Mouse (Mus musculus): ENCODE measurements around the gene Hikeshi. TPM values are rescaled to one million over a fixed set of nuclear protein-coding genes. Genes with fewer than 3 reads are reported as not detected.

The Hikeshi gene
- polyA plus RNA-seq (2014; fragmentation: Nextera tagmentation; extraction: Ambion mirVana), result 136 and 152 TPM in 2 replicates

GRCm38 (mm10) chr7:89940571-89941463 lies at the start of gene Hikeshi:
Gene Hikeshi, minus strand, starts transcription at chr7:89941204.
- H3K27me3 ChIP-seq (ENCODE audit: control insufficient read depth, insufficient read depth, low read length), result no peaks in the 10 kb centered on the region
- peak within 1 kb of the TSS; percentile 70 for H3K4me2 ChIP-seq (ENCODE audit: low read depth, low read length, severe bottlenecking)
- H3K27ac ChIP-seq (ENCODE audit: low read depth, low read length), result peak within 1 kb of the TSS; percentile 54; the same call in 1 of the 2 replicates
- WGBS, result under 1% methylated on average over 45 of the region's 45 CpGs
- no peaks in the 10 kb centered on the region for H3K36me3 ChIP-seq (ENCODE audit: control insufficient read depth, insufficient read depth, low read length)
- H3K9ac ChIP-seq (ENCODE audit: low read length), result peak within 1 kb of the TSS; percentile 76
- ATAC-seq (replicated peaks; ENCODE audit: low FRiP score) (peak; percentile 99), DNase-seq (ENCODE audit: low spot score) (peak; percentile 92)
- no peaks in the 10 kb centered on the region for H3K9me3 ChIP-seq (ENCODE audit: control insufficient read depth, low read length)
- peaks cover 7% of the 10 kb centered on the region; the same call in 1 of the 2 replicates for H3K4me1 ChIP-seq (replicated peaks; ENCODE audit: control insufficient read depth, insufficient read depth, low read length)
- H3K4me3 ChIP-seq (ENCODE audit: low read depth, low read length), result peak within 1 kb of the TSS; percentile 73

- Histone ChIP-seq H3K4me1 (replicated peaks; ENCODE audit: control insufficient read depth, insufficient read depth, low read length) (no peaks in the 10 kb centered on the region), H3K27ac (ENCODE audit: low read depth, low read length) (no peak overlapping the region), H3K4me2 (ENCODE audit: low read depth, low read length, severe bottlenecking) (no peak overlapping the region), H3K4me3 (ENCODE audit: low read depth, low read length) (no peak overlapping the region), H3K36me3 (ENCODE audit: control insufficient read depth, insufficient read depth, low read length) (no peaks in the 10 kb centered on the region), H3K27me3 (ENCODE audit: control insufficient read depth, insufficient read depth, low read length) (no peaks in the 10 kb centered on the region), H3K9me3 (ENCODE audit: control insufficient read depth, low read length) (no peaks in the 10 kb centered on the region), H3K9ac (ENCODE audit: low read length) (no peak overlapping the region)
- DNase-seq (ENCODE audit: low spot score) (no peak), ATAC-seq (replicated peaks; ENCODE audit: low FRiP score) (no peak)
Measured at GRCm38 (mm10) chr7:89984421-89984820, 43.4 kb upstream of the Hikeshi start.

GRCm38 (mm10) chr7:89983441-89983840 lies 42.4 kb upstream of the Hikeshi start:
- Histone ChIP-seq H3K36me3 (ENCODE audit: control insufficient read depth, insufficient read depth, low read length) (no peaks in the 10 kb centered on the region), H3K27ac (ENCODE audit: low read depth, low read length) (no peak overlapping the region), H3K9me3 (ENCODE audit: control insufficient read depth, low read length) (no peaks in the 10 kb centered on the region), H3K27me3 (ENCODE audit: control insufficient read depth, insufficient read depth, low read length) (no peaks in the 10 kb centered on the region), H3K4me1 (replicated peaks; ENCODE audit: control insufficient read depth, insufficient read depth, low read length) (no peaks in the 10 kb centered on the region), H3K4me3 (ENCODE audit: low read depth, low read length) (no peak overlapping the region), H3K9ac (ENCODE audit: low read length) (no peak overlapping the region), H3K4me2 (ENCODE audit: low read depth, low read length, severe bottlenecking) (no peak overlapping the region)
- WGBS, result 88% methylated on average over 2 of the region's 2 CpGs
- no peak for ATAC-seq (replicated peaks; ENCODE audit: low FRiP score)
- no peak for DNase-seq (ENCODE audit: low spot score)

- Histone ChIP-seq H3K9ac (ENCODE audit: low read length) (peak overlapping the region; percentile 92), H3K9me3 (ENCODE audit: control insufficient read depth, low read length) (no peaks in the 10 kb centered on the region), H3K4me1 (replicated peaks; ENCODE audit: control insufficient read depth, insufficient read depth, low read length) (no peaks in the 10 kb centered on the region), H3K27ac (ENCODE audit: low read depth, low read length) (no peak overlapping the region; the same call in 1 of the 2 replicates), H3K27me3 (ENCODE audit: control insufficient read depth, insufficient read depth, low read length) (no peaks in the 10 kb centered on the region), H3K36me3 (ENCODE audit: control insufficient read depth, insufficient read depth, low read length) (no peaks in the 10 kb centered on the region), H3K4me2 (ENCODE audit: low read depth, low read length, severe bottlenecking) (peak overlapping the region; percentile 73), H3K4me3 (ENCODE audit: low read depth, low read length) (peak overlapping the region; percentile 78)
- 19% methylated on average over 10 of the region's 10 CpGs for WGBS
- ATAC-seq (replicated peaks; ENCODE audit: low FRiP score), result 0 out of 2 replicates have a peak, but pooled peaks have one; percentile 10
- no peak for DNase-seq (ENCODE audit: low spot score)
Measured at GRCm38 (mm10) chr7:89981557-89981956, 40.6 kb upstream of the Hikeshi start.

GRCm38 (mm10) chr7:89980485-89981422 lies 39.8 kb upstream of the Hikeshi start, which contains the start of gene Eed:
Gene Eed, minus strand, starts transcription at chr7:89980983.
- H3K4me3 ChIP-seq (ENCODE audit: low read depth, low read length), result peak within 1 kb of the TSS; percentile 78
- H3K4me1 ChIP-seq (replicated peaks; ENCODE audit: control insufficient read depth, insufficient read depth, low read length), result no peaks in the 10 kb centered on the region
- ATAC-seq (replicated peaks; ENCODE audit: low FRiP score), result peak; percentile 90
- H3K4me2 ChIP-seq (ENCODE audit: low read depth, low read length, severe bottlenecking), result peak within 1 kb of the TSS; percentile 73
- H3K9ac ChIP-seq (ENCODE audit: low read length), result peak within 1 kb of the TSS; percentile 92
- DNase-seq (ENCODE audit: low spot score), result peak; percentile 97
- peaks cover 4% of the 10 kb centered on the region; the same call in 1 of the 2 replicates for H3K36me3 ChIP-seq (ENCODE audit: control insufficient read depth, insufficient read depth, low read length)
- no peaks in the 10 kb centered on the region for H3K27me3 ChIP-seq (ENCODE audit: control insufficient read depth, insufficient read depth, low read length)
- H3K27ac ChIP-seq (ENCODE audit: low read depth, low read length), result peak within 1 kb of the TSS; percentile 100
- H3K9me3 ChIP-seq (ENCODE audit: control insufficient read depth, low read length), result no peaks in the 10 kb centered on the region
- under 1% methylated on average over 78 of the region's 87 CpGs for WGBS

GRCm38 (mm10) chr7:89980133-89980484 lies 39.1 kb upstream of the Hikeshi start:
- WGBS, result 1% methylated on average over 31 of the region's 31 CpGs
- ATAC-seq (replicated peaks; ENCODE audit: low FRiP score), result no peak

GRCm38 (mm10) chr7:89979432-89980130 lies 38.6 kb upstream of the Hikeshi start:
- 5% methylated on average over 23 of the region's 23 CpGs for WGBS
- DNase-seq (ENCODE audit: low spot score), result no peak
- peak overlapping the region; percentile 92 for H3K9ac ChIP-seq (ENCODE audit: low read length)
- no peaks in the 10 kb centered on the region for H3K4me1 ChIP-seq (replicated peaks; ENCODE audit: control insufficient read depth, insufficient read depth, low read length)
- H3K27ac ChIP-seq (ENCODE audit: low read depth, low read length), result peak overlapping the region; percentile 100
- H3K9me3 ChIP-seq (ENCODE audit: control insufficient read depth, low read length), result no peaks in the 10 kb centered on the region
- peak overlapping the region; percentile 78 for H3K4me3 ChIP-seq (ENCODE audit: low read depth, low read length)
- peaks cover 9% of the 10 kb centered on the region; the same call in 1 of the 2 replicates for H3K36me3 ChIP-seq (ENCODE audit: control insufficient read depth, insufficient read depth, low read length)
- peak; percentile 8; the same call in 1 of the 2 replicates for ATAC-seq (replicated peaks; ENCODE audit: low FRiP score)
- H3K27me3 ChIP-seq (ENCODE audit: control insufficient read depth, insufficient read depth, low read length), result no peaks in the 10 kb centered on the region
- H3K4me2 ChIP-seq (ENCODE audit: low read depth, low read length, severe bottlenecking), result peak overlapping the region; percentile 73

More at GRCm38 (mm10) chr7:89980133-89980484, 39.1 kb upstream of the Hikeshi start:
- Histone ChIP-seq H3K27me3 (ENCODE audit: control insufficient read depth, insufficient read depth, low read length) (no peaks in the 10 kb centered on the region), H3K36me3 (ENCODE audit: control insufficient read depth, insufficient read depth, low read length) (peaks cover 9% of the 10 kb centered on the region; the same call in 1 of the 2 replicates), H3K4me1 (replicated peaks; ENCODE audit: control insufficient read depth, insufficient read depth, low read length) (no peaks in the 10 kb centered on the region), H3K9me3 (ENCODE audit: control insufficient read depth, low read length) (no peaks in the 10 kb centered on the region), H3K4me3 (ENCODE audit: low read depth, low read length) (peak overlapping the region; percentile 78), H3K9ac (ENCODE audit: low read length) (peak overlapping the region; percentile 92), H3K27ac (ENCODE audit: low read depth, low read length) (peak overlapping the region; percentile 100), H3K4me2 (ENCODE audit: low read depth, low read length, severe bottlenecking) (peak overlapping the region; percentile 73)
- no peak for DNase-seq (ENCODE audit: low spot score)

- Histone ChIP-seq H3K4me3 (ENCODE audit: low read depth, low read length) (no peak overlapping the region), H3K4me2 (ENCODE audit: low read depth, low read length, severe bottlenecking) (no peak overlapping the region), H3K9me3 (ENCODE audit: control insufficient read depth, low read length) (no peaks in the 10 kb centered on the region), H3K9ac (ENCODE audit: low read length) (no peak overlapping the region), H3K27ac (ENCODE audit: low read depth, low read length) (no peak overlapping the region), H3K36me3 (ENCODE audit: control insufficient read depth, insufficient read depth, low read length) (peaks cover 9% of the 10 kb centered on the region; the same call in 1 of the 2 replicates), H3K27me3 (ENCODE audit: control insufficient read depth, insufficient read depth, low read length) (no peaks in the 10 kb centered on the region), H3K4me1 (replicated peaks; ENCODE audit: control insufficient read depth, insufficient read depth, low read length) (no peaks in the 10 kb centered on the region)
- WGBS, result 90% methylated on average over 7 of the region's 7 CpGs
- ATAC-seq (replicated peaks; ENCODE audit: low FRiP score), result no peak
- no peak for DNase-seq (ENCODE audit: low spot score)
Measured at GRCm38 (mm10) chr7:89976796-89977195, 35.8 kb upstream of the Hikeshi start.

Measured in forebrain, embryonic 11.5 days (tissue).